Mouse (Mus musculus): ENCODE data around the gene Entpd5. TPM values are rescaled to one million over a fixed set of nuclear protein-coding genes. Genes with fewer than 3 reads are reported as not detected.
A peak's percentile ranks its signal among the peaks of the same experiment; 100 is the strongest.
"Not testable (repeated sequence)": the region's sequence is repeated elsewhere in the genome, so short reads cannot be mapped to it uniquely, and the experiment has no call there.

Gene Entpd5
- total and polyA plus RNA-seq, 2 experiments from 2014 or later = 14.1 to 15.6 TPM

GRCm38 (mm10) chr12:84371647-84372046 is 37.2 kb downstream of the Entpd5 start:
- no peak for TF ChIP-seq CTCF (IDR thresholded peaks at IDR 0.05)
- no peak for DNase-seq (ENCODE audit: low spot score)
- Histone ChIP-seq H3K4me1 (ENCODE audit: insufficient read depth, low read length) (no peaks in the 10 kb centered on the region), H3K9ac (replicated peaks; ENCODE audit: low read length, poor library complexity, severe bottlenecking) (no peak overlapping the region), H3K9me3 (ENCODE audit: low read length) (no peaks in the 10 kb centered on the region), H3K27me3 (ENCODE audit: insufficient read depth, low read length) (no peaks in the 10 kb centered on the region), H3K27ac (ENCODE audit: low read depth, low read length) (no peak overlapping the region), H3K4me2 (ENCODE audit: low read depth, low read length, poor library complexity, severe bottlenecking) (no peak overlapping the region), H3K36me3 (ENCODE audit: insufficient read depth, low read length) (peaks cover 71% of the 10 kb centered on the region), H3K4me3 (ENCODE audit: low read depth, low read length) (no peak overlapping the region)
- no peak for ATAC-seq (ENCODE audit: low FRiP score)
- WGBS = 90% methylated on average over 5 of the region's 5 CpGs

DNA sequence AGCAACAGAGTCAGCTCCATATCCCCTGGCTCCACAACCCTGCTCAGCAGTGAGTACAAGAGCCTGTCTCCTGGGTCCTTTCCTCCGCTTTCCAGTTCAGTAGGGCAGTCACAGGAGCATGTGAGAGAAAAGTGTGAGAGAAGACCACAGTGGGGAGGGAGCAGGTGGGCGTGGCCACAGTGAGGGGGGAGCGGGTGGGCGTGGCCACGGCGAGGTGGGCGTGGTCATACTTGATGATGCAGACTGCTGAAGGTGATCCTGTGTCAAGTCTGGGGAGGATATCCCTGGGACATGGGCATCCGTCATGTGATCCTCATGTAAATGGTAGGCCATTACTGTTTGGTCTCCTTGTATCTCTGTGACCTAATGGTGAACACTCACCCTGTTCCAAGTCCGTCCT is 41.9 kb downstream of the Entpd5 start:
- peaks cover 5% of the 10 kb centered on the region for H3K4me1 ChIP-seq (ENCODE audit: insufficient read depth, low read length)
- 72% methylated on average over 9 of the region's 9 CpGs for WGBS
- no peak for TF ChIP-seq CTCF (IDR thresholded peaks at IDR 0.05)
- no peak overlapping the region for H3K27ac ChIP-seq (ENCODE audit: low read depth, low read length)
- H3K9ac ChIP-seq (replicated peaks; ENCODE audit: low read length, poor library complexity, severe bottlenecking) = no peak overlapping the region
- H3K9me3 ChIP-seq (ENCODE audit: low read length) = no peaks in the 10 kb centered on the region
- no peak overlapping the region for H3K4me2 ChIP-seq (ENCODE audit: low read depth, low read length, poor library complexity, severe bottlenecking)
- H3K27me3 ChIP-seq (ENCODE audit: insufficient read depth, low read length) = no peaks in the 10 kb centered on the region
- ATAC-seq (ENCODE audit: low FRiP score) (no peak), DNase-seq (ENCODE audit: low spot score) (no peak)
- peaks cover 42% of the 10 kb centered on the region for H3K36me3 ChIP-seq (ENCODE audit: insufficient read depth, low read length)
- H3K4me3 ChIP-seq (ENCODE audit: low read depth, low read length) = no peak overlapping the region

GRCm38 (mm10) chr12:84365137-84365536 is 43.7 kb downstream of the Entpd5 start:
- no peak for DNase-seq (ENCODE audit: low spot score)
- peaks cover 5% of the 10 kb centered on the region for H3K4me1 ChIP-seq (ENCODE audit: insufficient read depth, low read length)
- no peak overlapping the region for H3K4me3 ChIP-seq (ENCODE audit: low read depth, low read length)
- TF ChIP-seq CTCF (IDR thresholded peaks at IDR 0.05) = no peak
- no peaks in the 10 kb centered on the region for H3K27me3 ChIP-seq (ENCODE audit: insufficient read depth, low read length)
- H3K27ac ChIP-seq (ENCODE audit: low read depth, low read length) = no peak overlapping the region
- H3K9ac ChIP-seq (replicated peaks; ENCODE audit: low read length, poor library complexity, severe bottlenecking) = no peak overlapping the region
- peaks cover 24% of the 10 kb centered on the region for H3K36me3 ChIP-seq (ENCODE audit: insufficient read depth, low read length)
- H3K9me3 ChIP-seq (ENCODE audit: low read length) = no peaks in the 10 kb centered on the region
- WGBS = 95% methylated on average over 6 of the region's 6 CpGs
- no peak for ATAC-seq (ENCODE audit: low FRiP score)
- H3K4me2 ChIP-seq (ENCODE audit: low read depth, low read length, poor library complexity, severe bottlenecking) = no peak overlapping the region

DNA sequence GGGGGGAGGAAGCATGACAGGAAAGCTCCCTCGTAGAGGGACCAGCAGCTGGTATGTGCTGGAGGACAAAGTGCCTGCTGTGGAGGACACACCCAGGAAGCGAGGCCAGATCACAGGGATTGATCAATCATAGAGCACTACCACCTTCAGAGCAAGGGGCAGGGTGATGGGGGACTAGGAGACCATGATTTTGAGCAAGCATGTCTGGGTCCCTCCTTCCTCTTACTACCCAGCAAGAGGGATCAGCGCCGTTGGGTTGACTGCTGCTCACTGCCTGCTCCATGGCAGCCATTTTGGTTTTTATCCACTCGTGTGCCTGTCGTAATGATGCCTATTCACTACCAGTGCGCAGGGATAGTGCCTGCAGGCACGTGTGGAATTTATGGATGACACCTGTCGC is 44.5 kb downstream of the Entpd5 start:
- DNase-seq (ENCODE audit: low spot score) = no peak
- Histone ChIP-seq H3K4me1 (ENCODE audit: insufficient read depth, low read length) (peaks cover 5% of the 10 kb centered on the region), H3K9ac (replicated peaks; ENCODE audit: low read length, poor library complexity, severe bottlenecking) (no peak overlapping the region), H3K27me3 (ENCODE audit: insufficient read depth, low read length) (no peaks in the 10 kb centered on the region), H3K4me2 (ENCODE audit: low read depth, low read length, poor library complexity, severe bottlenecking) (no peak overlapping the region), H3K27ac (ENCODE audit: low read depth, low read length) (no peak overlapping the region), H3K9me3 (ENCODE audit: low read length) (no peaks in the 10 kb centered on the region), H3K4me3 (ENCODE audit: low read depth, low read length) (no peak overlapping the region), H3K36me3 (ENCODE audit: insufficient read depth, low read length) (peaks cover 18% of the 10 kb centered on the region)
- no peak for TF ChIP-seq CTCF (IDR thresholded peaks at IDR 0.05)
- ATAC-seq (ENCODE audit: low FRiP score) = no peak
- WGBS = 90% methylated on average over 9 of the region's 9 CpGs

DNA sequence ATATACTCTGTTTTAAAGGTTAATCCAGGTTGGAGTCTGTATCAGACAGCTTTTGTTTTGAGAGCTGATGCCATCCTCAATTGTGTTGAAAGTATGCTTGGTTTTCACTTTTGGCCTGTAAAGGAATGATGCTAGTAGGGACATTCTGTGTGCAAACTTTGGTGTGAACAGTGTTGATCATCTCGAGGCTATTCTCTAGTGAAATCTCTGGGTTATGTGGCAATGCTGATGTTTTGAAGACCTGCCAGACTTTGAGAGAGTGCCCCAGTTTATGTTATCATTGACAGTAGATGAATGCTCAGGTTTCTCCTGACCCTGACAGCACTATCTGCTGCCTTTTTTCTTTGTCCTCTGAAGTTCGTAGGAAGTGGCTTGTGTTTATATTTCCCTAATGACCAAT is 46.0 kb downstream of the Entpd5 start:
- WGBS = 82% methylated on average over 2 of the region's 2 CpGs
- DNase-seq (ENCODE audit: low spot score) = no peak
- peak overlapping the region; percentile 96 for H3K4me3 ChIP-seq (ENCODE audit: low read depth, low read length)

GRCm38 (mm10) chr12:84361555-84362489 is 47.0 kb downstream of the Entpd5 start, which contains the start of the genes Coq6 and Fam161b:
TSS of gene Coq6 (plus strand) at chr12:84361657.
TSS of gene Fam161b (minus strand) at chr12:84361833.
- H3K36me3 ChIP-seq (ENCODE audit: insufficient read depth, low read length) = peaks cover 8% of the 10 kb centered on the region; the same call in 1 of the 2 replicates
- peak; percentile 98 for ATAC-seq (ENCODE audit: low FRiP score)
- H3K27ac ChIP-seq (ENCODE audit: low read depth, low read length) = peak within 1 kb of the TSS; percentile 63
- no peaks in the 10 kb centered on the region for H3K27me3 ChIP-seq (ENCODE audit: insufficient read depth, low read length)
- peak within 1 kb of the TSS; percentile 96 for H3K4me3 ChIP-seq (ENCODE audit: low read depth, low read length)
- under 1% methylated on average over 51 of the region's 51 CpGs for WGBS
- no peak for TF ChIP-seq CTCF (IDR thresholded peaks at IDR 0.05)
- H3K9me3 ChIP-seq (ENCODE audit: low read length) = no peaks in the 10 kb centered on the region
- peak; percentile 99 for DNase-seq (ENCODE audit: low spot score)
- H3K9ac ChIP-seq (replicated peaks; ENCODE audit: low read length, poor library complexity, severe bottlenecking) = peak within 1 kb of the TSS; percentile 84
- H3K4me2 ChIP-seq (ENCODE audit: low read depth, low read length, poor library complexity, severe bottlenecking) = peak within 1 kb of the TSS; percentile 72
- peaks cover 5% of the 10 kb centered on the region for H3K4me1 ChIP-seq (ENCODE audit: insufficient read depth, low read length)

More for the DNA sequence above, 46.0 kb downstream of the Entpd5 start:
- Histone ChIP-seq H3K9me3 (ENCODE audit: low read length) (no peaks in the 10 kb centered on the region), H3K4me2 (ENCODE audit: low read depth, low read length, poor library complexity, severe bottlenecking) (peak overlapping the region; percentile 72), H3K27ac (ENCODE audit: low read depth, low read length) (no peak overlapping the region), H3K9ac (replicated peaks; ENCODE audit: low read length, poor library complexity, severe bottlenecking) (no peak overlapping the region), H3K4me1 (ENCODE audit: insufficient read depth, low read length) (peaks cover 5% of the 10 kb centered on the region), H3K27me3 (ENCODE audit: insufficient read depth, low read length) (no peaks in the 10 kb centered on the region), H3K36me3 (ENCODE audit: insufficient read depth, low read length) (peaks cover 9% of the 10 kb centered on the region)
- ATAC-seq (ENCODE audit: low FRiP score) = no peak
- no peak for TF ChIP-seq CTCF (IDR thresholded peaks at IDR 0.05)

- 88% methylated on average over 2 of the region's 2 CpGs for WGBS
- H3K27ac ChIP-seq (ENCODE audit: low read depth, low read length); ATAC-seq (ENCODE audit: low FRiP score); DNase-seq (ENCODE audit: low spot score); H3K9ac ChIP-seq (replicated peaks; ENCODE audit: low read length, poor library complexity, severe bottlenecking); H3K4me1 ChIP-seq (ENCODE audit: insufficient read depth, low read length); H3K9me3 ChIP-seq (ENCODE audit: low read length); H3K4me2 ChIP-seq (ENCODE audit: low read depth, low read length, poor library complexity, severe bottlenecking); H3K4me3 ChIP-seq (ENCODE audit: low read depth, low read length); H3K27me3 ChIP-seq (ENCODE audit: insufficient read depth, low read length): not testable (repeated sequence)
- peaks cover 37% of the 10 kb centered on the region for H3K36me3 ChIP-seq (ENCODE audit: insufficient read depth, low read length)
Observed at GRCm38 (mm10) chr12:84358699-84359098, 50.1 kb downstream of the Entpd5 start.

All from midbrain, postnatal 0 days (tissue).